Mouse (Mus musculus) lung, postnatal 14 days (tissue): Measurements from ENCODE around the gene Ddx43.
A peak's percentile ranks its signal among the peaks of the same experiment; 100 is the strongest.

ENCODE experiments used
- DNase-seq: peaks from one replicate; pipeline ENCODE4 v3.0.0; 2021

Gene Ddx43

DNA sequence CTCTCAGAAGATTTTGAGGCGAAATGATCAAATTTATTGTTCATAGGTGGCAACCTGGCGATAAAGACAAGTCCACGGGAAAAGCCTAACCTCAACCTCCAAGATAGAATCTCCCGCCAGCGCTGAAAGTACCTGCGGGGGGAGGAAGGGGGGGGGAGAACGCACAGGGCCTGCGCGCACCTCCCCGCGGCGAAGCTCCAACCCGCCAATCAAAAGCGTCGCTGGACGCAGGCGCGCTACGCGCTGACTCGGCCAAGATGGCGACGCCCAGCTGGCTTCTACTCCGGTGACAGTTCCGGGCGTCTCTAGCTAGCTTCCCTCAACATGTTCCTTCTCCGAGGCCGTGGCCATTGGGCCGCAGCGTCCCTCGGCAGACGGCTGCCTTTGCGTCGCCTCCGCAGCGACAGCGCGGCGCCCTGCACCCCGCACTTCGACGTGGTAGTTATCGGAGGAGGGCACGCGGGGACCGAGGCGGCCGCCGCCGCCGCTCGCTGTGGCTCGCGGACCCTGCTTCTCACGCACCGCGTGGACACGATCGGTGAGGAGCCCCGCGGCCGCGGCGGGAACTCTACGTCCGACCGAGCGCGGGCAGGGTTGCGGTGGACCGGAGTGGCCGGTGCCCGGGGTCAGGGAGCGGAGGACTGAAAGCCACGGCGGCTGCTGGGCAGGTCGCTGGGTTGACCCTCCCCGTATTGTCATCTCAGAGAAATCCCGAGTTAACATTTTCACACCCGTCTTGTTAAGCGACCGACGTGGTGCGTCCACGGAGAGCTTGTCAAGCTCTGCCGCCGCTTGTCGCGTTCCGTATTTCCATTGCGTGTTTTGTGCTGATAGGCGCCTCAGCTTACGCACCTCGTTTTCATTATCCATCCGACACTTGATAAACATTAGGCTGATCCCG, 52.6 kb downstream of the Ddx43 start, which contains the start of the genes Mto1 and Gm17324:
Gene Mto1, plus strand, starts transcription at position 236 of the 901 bp plus-strand sequence.
Gene Gm17324, minus strand, starts transcription at position 814 of the 901 bp plus-strand sequence.
- DNase-seq = peak; percentile 91

DNA sequence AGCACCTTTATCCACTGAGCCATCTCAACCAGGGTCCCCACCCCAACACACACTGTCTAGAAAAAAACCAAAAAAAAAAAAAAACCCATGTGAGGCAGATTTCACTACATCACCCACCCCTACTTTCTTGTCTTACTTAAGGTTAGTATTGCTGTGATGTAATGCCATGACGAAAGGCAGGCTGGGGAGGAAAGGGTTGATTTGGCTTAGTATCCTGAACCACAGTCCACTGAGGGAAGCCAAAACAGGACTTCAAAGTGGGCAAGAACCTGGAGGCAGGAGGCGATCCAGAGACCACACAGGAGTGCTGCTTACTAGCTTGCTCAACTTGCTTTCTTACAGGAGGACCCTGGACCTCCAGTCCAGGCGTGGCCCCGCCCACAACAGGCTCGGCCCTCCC, 54.8 kb downstream of the Ddx43 start:
- DNase-seq = no peak

DNA sequence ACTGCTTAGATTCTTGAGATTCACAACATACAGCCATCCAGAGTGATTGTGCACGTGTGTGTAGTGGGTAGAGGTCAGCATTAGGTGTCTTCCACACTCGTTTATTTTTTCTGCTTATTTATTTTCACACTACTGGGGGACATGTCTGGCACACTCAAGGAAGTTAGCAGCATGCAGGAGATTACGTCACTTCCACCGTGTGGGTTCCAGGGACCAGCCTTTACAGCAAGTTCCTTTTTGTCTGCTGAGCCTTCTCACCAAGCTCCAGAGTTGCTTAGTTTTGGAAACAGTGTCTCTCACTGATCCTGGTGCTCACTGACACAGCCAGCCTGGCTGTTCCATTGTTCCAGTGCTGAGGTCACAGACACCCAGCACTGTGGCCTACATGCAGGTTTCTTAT, 55.8 kb downstream of the Ddx43 start:
- peak; percentile 34 for DNase-seq

DNA sequence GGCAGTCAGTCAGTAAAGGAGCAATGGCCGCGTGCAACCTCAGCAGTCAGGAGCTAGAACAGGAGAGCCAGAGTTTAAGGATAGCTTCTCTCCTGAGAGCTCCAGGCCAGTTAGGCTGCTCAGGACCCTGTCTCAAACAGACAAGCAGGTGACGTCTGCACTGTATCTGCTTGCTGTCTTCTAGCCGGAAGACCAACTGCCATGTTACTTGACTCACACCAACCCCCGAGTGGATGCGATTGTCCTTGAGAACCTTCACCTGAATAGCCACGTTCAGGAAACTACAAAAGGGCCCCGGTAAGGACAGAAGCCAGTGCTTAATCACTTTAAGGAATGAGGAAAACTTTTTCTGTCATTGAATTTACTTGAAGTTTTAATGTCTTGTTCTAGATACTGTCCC, 61.4 kb downstream of the Ddx43 start:
- DNase-seq = no peak

DNA sequence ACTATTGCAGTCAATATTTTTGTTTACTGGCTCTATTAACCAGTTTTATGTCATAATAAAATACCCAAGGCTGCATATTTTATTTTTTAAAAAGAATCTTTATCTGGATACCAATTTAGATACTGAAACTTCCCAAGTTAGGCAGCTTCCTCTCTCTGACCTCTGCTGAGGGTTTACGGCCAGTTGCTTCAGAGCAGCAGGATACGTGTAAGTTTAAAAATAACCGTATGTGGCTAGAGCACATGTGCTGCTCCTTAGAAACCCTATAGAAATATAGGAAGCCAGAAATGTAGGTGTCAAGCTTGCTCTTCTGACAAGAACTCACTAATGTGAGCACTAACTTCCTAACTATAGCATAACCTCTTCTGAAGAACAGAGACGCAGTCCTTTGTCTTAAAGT, 67.8 kb downstream of the Ddx43 start:
- no peak for DNase-seq

DNA sequence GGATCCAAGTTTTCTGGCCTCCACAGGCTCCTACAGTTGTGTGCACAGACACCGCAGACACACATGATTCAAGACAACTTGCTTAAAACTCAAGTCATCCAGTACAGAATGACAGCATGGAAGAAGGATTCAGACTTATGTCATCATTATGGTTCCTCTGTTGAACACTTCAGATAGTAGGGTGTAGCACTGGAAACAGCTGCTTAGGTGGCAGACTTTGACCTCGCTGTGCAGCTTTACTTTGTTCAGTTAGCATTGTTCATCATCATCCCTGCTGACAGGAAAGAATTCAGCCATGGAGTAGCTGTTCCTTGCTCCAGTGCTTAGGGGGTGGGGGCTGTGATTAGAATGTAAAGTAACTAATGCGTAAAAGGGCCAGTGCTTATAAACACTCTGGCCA, 70.1 kb downstream of the Ddx43 start:
- no peak for DNase-seq
